Mouse (Mus musculus) spleen, postnatal 14 days (tissue): ENCODE measurements around the gene Clpb.

Experiments used
- DNase-seq, 2 experiments: peaks; one replicate each; pipeline ENCODE4 v3.0.0; 2021 to 2022; ENCODE audit warnings: low spot score in 2 of 2

Gene Clpb

DNA sequence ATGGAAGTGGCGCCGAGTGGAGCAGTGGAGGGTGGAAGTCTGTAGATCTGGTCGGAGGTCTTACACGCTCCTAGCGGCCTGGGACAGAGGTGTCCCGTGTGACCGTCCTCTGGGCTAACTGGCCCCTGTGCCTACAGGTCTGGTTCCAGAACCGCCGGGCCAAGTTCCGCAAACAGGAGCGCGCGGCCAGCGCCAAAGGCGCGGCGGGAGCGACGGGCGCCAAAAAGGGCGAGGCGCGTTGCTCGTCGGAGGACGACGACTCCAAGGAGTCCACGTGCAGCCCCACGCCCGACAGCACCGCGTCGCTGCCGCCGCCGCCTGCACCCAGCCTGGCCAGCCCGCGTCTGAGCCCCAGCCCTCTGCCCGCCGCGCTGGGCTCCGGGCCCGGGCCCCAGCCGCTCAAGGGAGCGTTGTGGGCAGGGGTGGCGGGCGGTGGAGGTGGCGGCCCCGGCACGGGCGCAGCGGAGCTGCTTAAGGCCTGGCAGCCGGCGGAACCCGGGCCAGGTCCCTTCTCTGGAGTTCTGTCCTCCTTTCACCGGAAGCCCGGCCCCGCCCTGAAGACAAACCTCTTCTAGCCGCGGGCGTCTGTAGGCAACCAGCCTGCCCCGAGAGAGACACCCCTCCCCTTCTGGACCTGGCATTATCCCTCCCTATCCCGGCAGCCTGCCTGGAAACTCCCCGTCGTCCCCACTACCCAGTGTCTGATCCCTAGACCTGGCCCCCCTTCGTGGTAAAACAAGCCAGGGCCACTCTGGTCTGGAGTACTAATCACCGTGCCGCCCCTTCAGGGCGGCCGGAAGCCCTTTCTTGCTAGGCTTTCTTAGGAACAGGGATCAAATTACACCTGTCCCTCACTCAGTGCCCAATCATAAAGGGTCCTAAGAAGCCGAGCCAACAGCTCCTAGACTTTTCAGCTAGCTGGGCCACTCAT is 158.4 kb downstream of the Clpb start:
- no peak for DNase-seq

DNA sequence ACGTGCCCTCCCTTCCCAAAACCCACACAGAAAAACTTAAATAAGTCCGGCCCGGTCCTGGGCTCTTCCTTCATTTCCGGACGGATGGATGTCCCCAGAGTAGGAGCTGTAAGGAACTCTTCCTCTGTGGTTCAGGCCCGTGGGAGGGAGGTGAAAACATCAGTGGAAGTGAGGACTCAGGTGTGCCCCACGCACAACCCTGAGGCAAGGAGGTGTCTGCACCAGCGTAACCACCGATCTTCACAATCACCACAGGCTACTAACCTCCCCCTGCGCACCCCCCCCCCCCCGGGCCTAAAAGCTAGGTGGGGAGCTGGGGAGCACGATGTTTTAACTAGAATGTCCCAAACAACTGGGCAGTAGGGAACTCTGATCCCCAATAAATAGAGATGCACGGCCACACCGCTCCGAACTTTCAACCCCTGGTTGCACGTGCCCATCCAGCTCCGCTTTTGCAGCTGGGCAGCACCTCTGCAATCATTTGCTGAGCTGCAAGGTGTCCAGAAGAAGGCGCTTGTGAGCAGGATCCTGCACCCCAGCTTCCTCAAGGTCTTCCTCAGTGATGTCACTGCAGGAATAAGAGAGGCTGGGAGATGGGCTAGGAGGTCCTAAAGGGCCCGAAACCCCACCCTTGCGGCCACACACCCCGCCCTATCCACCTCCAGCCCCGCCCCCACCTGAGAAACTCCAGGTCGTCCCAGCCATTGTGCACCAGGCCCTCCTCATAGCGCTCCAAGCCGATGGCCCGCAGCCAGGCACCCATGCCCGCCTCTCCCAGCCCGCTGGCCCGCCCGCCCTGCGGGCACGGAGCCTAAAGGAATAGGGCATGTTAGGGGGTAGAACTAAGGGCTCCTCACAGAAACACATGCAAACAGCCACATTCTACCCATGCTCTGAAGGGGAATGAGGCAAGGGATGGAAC is 159.7 kb downstream of the Clpb start:
- no peak for DNase-seq

DNA sequence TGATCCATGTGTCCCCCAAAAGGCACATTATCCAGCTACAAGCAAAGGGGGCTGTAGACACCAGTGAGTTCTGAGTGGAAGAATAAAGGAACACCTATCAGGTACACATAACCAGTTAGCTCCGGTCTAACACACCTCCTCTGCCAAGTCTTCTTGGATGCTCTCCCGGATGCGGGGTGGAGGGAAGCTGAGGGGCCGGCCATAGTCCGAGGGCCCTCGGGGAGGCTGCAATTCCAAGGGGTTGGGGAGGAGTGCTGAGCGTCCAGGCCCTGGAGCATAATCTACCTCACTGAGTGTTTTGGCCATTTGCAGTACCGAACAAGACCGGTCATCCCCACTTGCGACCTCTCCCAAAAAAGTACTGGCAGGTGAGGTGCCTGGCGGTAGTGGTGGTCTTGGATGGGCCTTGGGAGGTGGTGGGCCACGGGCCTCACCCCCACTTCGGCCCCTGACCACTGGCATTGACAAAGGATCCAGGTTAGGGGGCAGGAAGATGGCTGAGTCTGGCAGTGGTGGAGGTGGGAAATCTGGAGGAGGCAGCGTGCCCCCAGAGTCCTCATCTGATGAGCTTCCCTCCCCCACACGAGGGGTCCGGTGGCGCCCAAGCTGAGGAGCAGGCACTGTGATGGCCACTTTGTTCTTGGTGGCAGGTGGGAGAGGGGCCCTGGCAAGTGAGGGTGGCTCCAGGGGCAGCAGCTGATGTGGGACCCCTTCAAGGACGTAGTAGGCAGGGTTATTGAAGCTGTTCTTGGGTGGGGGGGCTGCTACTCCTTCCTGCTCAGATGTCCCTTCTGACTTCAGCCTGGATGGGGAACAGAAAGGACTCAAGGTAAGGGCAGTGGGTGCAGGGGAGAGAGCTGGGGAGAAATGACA is 160.6 kb downstream of the Clpb start:
- DNase-seq: no peak

DNA sequence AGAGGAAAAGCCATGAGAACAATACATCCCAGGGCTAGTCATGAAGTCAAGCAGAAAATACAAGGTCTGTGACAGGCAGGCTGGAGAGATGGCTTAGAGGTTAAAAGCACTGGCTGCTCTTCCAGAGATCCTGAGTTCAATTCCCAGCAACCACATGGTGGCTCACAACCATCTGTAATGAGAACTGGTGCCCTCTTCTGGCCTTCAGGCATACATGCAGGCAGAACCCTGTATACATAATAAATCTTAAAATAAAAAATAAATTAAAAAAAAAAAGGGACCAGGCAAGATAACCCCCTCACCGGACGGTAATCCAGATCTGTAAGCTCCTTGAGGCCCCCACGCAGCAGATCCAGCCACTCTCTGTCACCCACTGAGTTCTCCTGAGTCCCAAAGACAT is 166.9 kb downstream of the Clpb start:
- DNase-seq: no peak

DNA sequence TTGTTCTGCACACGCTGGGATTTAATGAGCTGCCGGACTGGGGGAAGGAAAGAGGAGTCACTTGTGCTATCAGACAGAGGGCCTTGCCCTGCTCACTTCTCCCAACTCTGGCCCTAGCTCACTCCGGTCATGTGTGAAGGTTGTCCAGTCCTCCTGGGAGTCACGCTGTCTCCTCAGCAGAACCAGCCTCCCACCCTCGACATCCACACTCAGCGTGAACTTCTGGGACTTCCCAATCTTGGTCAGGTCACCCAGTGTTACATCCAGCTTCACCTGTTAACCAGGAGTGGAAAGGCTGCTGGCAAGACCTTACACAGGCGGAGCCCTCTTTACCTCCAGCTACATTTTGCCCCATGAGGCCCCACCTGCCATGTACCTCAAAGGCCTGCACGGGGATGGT is 168.0 kb downstream of the Clpb start:
- DNase-seq: no peak

DNA sequence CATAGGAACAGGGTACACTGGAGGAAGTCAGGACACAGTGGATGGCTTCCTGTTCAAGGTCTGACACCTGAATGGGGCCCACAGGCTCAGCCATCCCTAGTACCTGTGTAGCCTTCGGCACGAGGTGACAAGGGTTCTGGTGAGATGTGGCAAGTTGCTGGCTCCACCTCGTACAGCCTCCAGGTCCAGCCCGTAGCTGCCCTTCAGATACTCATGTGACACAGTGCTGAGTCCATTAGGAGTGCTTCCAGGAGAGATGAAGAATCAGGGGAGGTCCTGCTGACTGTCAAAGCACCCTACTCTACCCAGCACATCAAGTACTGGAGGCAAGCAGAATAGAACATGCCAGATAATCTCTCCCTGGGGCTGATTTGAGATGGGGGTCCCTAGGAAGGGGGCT is 168.9 kb downstream of the Clpb start:
- no peak for DNase-seq

DNA sequence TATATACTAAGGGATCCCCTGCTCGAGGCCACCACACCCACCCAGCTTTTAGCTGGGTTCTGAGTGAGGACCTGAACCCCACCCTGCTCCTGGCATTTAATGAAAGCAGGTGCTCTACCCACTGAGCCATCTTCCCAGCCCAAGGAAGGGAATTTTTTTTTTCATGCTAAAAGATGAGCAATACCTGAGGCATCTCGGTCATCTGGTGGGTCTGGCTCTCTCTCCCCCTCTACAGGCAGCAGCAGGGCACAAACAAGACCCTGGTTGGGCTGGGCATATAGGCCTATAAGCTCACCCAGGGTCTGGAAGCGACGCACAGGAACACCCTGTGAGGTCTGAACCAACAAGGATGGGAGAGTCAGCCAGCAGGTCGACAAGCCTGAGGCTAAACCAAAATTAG is 169.9 kb downstream of the Clpb start:
- DNase-seq: no peak

DNA sequence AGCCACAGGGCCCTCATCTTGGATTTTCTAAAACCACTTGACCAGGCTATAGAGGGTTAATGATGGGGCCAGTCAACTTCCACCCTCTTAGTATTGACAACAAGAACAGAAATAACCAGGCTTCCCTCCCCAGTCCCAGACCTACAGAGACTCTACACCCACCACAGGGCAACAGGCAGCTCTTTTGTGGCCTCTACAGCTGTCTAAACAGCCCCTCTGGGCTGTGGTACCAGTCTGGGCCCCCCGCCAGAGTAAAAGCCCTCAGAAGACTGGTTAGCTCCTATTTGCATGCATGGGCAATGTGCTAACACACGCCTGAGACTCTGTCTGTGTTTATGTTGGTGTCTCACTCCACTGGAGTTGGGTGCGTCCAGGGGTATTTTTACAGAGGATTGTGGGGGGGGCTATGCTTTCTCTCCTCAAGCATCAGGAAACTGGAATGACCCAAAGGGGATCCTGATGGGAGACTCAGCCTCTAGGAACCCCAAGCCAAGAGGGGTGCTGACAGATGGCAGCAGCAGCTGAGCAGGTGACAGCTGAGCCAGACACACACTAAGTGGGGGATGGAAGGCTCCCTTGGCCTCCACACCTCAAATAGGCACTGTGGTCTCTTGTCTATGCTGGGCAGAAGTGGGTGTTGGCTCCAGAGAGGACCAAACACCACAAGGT is 170.6 kb downstream of the Clpb start:
- no peak for DNase-seq

DNA sequence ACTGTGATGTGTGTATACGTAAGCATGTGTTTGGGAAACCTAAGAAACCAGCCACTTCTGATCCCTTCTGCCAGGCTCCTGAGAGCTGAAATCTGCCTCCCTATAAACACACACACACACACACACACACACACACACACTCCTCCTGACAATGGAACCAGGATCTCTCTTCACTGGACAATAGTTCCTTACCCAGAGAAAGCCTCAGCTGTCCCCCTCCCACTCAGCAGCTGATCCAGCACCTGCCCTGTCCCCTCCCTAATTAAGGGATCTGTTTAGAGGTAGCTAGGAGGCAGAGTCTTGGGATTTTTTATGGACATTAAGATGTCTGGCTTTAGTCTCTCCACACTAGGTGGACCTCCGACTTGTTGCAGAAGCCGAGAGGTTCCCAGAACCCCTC is 171.5 kb downstream of the Clpb start:
- DNase-seq: no peak

DNA sequence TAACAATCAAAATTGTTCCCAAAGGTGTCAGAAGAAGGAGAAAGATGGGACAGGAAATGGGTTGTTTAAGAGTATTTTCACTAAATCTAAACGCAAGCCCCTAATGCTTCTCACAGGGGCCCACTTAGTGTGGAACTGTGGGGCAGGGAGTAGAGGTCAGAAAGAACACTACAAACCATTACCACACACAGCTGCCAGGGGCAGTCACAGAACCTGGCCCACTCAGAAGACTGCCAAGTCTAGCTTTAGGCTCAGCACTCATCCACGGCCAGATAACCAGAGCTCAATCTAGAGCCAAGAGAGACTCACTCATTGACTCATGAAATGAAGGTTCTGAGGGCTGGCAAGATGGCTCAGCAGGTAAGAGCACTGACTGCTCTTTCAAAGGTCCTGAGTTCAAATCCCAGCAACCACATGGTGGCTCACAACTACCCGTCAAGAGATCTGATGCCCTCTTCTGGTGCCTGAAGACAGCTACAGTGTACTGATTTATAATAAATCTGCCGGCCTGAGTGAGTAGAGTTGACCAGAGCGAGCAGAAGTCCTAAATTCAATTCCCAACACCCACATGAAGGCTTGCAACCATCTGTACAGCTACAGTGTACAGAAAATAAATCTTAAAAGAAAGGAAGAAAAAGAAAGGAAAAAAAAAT is 172.2 kb downstream of the Clpb start:
- DNase-seq: no peak

DNA sequence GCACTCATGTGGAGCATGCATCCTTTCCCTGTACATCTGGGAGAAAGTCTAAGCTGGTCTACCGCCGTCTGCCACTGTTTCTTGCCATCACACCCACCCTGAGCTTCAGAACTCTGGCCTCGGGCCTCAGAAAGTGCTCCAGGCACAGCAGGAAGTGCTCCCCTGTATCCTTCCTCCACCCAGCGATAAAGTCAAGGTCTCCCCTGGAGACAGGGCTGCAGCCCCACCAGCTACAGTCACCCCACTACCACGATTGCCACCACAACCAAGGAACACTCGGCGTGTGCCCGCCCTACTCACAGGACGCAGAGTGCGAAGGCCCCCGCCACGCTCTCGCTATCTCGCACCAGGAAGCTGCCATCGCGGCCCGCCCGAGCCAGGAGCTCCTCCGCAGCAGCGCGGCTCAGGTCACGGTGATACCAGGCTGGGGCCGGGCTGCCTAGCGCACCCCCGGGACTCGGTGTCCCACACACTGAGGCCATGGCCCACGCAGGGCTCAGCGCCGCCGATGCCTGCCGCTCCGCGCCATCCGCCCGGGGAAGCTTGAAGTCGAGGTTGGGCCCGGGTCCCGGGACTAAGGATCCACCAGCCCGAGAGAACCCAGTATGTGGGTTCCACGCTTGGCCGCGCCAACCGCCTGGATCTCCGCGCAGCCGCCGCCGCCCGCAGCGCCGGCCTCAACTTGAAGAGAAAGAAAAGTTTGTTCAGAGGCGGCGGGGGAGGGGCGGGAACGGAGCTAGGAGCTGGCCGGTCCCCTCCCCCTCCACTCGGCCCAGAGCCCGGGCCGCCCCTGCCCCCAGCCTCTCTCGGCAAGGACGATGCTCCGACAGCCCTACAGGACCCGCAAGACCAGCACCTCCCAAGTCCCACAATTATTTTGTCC is 173.1 kb downstream of the Clpb start:
- DNase-seq: peak in 1 of 2 experiments; percentile 37

DNA sequence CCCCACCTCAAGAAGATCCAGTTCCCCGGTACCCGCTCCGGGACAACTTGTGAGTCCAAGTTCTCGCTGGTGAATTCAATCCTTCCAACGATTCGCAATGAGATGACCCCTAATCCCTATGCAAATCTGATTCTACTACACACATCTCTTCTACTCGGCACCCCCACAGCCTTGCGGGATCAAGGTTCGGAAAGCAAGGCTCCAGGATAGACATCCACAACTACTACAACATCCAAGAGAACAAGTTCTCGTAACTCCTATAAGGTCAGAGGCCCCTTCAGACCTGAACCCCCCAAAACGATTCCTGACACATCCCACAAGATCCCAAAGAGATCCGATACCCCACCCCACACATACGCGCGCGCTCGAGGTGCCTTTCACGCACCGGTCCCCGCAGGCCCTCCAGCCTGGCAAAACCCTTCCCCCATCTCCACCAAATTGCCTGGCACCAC is 173.7 kb downstream of the Clpb start:
- DNase-seq: no peak

DNA sequence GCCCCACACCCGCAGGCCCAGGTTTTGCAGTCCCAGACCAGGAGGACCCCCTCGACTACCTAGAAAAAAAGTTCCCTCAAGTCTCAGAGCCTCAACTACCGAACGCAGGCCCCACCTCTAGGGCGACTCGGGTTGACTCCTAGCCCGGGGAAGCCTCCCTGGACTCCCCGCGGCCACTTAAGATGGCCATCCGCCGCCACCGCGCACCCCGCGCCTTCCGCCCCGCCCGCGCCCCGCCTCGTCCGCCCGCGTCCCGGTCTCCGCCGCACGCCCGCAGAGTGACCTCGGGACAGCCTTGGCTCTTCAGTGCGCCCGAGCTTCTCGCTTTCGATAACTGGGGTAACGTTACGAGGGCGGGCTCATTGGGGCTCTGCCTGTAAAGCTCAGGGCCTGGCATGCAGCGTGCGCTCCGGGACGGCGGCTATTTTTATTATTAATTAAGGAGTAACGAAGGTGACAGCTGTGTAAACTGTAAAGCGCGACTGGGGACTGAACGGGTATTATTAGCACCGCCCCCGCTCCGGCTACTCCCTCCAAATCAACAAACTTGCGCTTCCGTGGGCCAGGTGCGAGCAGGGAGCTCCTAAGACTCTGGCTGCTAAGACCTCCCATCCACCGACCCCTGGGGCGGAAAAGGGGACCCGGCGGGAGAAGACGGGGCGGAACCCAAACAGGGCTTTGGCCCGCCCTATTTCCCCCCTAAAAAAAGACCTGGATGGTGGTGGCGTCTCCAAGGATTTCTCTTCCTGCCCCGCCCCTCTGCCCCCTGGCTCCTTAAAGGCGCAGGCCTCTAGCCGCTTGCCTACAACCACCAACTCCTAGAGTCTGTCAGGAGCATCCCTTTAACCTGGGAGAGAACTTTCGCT is 174.4 kb downstream of the Clpb start, which contains the start of gene Inppl1:
Inppl1 (minus strand) TSS at position 624 of the 866 bp plus-strand sequence.
- peak in 1 of 2 experiments; percentile 14 for DNase-seq

DNA sequence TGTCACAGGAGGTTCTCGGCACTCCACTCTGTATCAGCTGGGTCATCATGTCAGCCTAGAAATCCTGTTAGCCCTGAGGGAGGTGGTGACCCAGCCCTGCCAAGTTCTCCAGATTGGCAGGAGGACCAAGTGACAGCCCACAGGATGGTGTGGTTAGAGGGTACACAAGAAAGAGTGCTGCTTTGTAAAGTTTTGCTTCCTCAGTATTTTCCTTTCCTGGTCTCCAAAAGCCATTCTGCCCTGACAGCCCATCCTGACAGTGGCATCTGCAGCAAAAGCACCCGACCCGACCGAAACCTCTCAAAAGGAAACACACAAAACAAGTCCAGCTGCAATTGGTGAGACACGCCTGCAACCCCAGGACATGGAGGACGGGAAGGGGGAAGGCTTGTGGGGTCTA is 180.8 kb downstream of the Clpb start:
- no peak for DNase-seq
